Mouse (Mus musculus): ENCODE data around the gene Riok2. TPM values are rescaled to one million over a fixed set of nuclear protein-coding genes. Genes with fewer than 3 reads are reported as not detected.
A peak's percentile ranks its signal among the peaks of the same experiment; 100 is the strongest.
"Not testable (repeated sequence)": the region's sequence is repeated elsewhere in the genome, so short reads cannot be mapped to it uniquely, and the experiment has no call there.

Riok2 gene
- polyA plus RNA-seq (2017; shearing (Covaris generic)), result 10 to 100 TPM; 35.3 to 36.4 TPM

GRCm38 (mm10) chr17:17373918-17374910 lies at the start of gene Riok2:
Gene Riok2, plus strand, starts transcription at chr17:17374309.
- peak; percentile 94 for ATAC-seq

GRCm38 (mm10) chr17:17326022-17326421 lies 48.1 kb upstream of the Riok2 start:
- not testable (repeated sequence) for ATAC-seq

GRCm38 (mm10) chr17:17326636-17327035 lies 47.5 kb upstream of the Riok2 start:
- ATAC-seq, result no peak

DNA sequence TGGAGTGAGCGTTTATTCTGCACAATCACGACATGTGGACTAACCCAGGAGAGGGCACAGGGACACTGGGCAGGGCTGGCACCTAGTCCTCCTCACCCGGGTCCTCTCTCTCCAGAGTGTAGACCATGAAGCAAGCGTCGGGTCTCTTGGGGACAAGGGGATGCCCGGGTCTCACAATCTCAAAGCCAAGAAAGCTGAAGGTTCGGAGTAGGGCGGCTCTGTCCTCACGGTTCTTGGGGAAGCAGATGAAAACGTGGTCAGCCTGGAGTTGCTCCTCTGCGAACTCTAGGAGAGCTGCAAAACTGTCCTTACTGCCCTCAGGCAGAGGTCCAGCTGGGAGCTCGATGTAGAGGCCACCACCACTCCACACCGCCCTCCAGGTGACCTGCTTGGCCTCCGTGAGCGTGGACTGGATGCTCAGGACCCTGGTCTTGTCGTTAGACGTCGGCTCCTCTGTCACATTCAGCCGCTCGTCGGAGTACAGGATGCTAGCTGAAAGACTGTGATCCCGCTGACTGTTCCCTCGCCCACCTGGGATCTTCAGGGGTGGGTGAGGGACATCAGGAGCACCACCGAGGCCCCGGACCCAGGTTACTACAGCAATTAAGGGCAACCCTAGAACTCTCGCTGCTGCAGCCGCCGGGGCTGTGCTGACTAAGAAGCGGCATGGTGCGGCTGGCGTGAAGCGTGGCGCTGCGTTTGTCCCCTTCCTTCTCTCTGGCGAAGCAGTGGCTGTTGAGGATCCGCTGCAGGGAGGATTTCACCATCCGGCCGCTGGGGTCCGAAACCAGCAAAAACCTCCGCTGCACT lies 28.5 kb upstream of the Riok2 start:
- ATAC-seq, result peak; percentile 64

DNA sequence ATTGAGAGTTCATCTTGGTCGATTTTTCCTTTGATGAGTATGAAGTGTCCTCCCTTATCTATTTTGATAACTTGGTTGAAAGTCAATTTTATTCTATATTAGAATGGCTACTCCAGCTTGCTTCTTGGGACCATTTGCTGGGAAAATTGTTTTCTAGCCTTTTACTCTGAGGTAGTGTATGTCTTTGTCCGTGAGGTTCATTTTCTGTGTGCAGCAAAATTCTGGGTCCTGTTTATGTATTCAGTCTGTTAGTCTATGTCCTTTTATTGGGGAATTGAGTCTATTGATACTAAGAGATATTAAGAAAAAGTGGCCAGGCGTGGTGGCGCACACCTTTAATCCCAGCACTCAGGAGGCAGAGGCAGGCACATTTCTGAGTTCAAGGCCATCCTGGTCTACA lies 27.8 kb upstream of the Riok2 start:
- not testable (repeated sequence) for ATAC-seq

DNA sequence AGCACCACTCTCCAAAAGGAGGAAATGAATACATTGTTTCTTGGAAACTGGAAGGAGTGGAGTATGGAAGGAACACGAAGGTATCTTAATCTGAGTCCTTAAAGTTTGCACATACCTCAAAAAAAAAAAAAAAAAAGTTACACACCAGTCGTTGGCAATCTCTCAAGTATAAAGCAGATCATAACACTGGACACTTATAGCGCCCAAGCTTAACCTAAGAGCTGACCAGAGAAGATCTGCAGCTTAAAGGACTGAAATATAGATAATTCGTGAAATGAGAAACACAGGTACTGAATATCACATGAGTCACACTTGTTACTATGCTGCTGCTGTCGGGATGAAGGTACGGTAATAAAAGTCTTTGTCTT lies 575 bp upstream of the Riok2 start:
- ATAC-seq, result no peak

DNA sequence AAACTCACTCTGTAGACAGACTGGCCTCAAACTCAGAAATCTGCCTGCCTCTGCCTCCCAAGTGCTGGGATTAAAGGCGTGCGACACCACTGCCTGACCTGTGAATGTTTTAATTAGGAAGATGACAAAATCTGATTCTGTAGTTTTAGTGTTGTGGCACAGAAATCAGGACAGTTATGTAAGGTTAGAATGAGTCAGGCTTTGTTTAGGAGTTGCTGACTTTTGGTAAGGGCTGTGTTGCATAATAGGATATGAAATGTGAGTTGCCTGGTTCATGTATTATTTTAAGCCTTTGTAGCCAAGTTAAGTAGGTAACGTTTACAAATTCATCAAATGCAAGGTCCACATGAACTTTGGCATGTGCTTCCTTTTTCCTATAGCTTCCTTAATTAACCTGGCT lies 1.5 kb downstream of the Riok2 start:
- no peak for ATAC-seq

DNA sequence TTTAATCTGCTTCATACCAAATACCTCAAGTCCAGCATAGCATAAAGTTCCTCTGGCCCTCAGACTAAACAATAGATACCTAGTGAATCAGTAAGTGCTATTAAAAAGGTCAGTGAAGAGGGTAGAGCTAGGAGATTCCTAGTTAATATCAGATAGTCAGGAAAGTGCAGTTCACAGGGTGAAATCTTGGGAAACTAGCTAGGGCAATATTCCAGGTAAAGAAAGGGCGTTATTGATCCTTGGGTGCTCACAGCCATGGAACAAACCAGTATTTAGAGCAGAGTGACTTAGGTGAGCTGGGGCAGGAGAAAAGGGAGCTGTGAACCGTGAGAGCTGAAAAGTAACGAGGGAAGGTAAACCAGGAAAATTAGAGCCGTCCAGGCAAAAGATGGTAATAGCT lies 9.6 kb downstream of the Riok2 start:
- no peak for ATAC-seq

DNA sequence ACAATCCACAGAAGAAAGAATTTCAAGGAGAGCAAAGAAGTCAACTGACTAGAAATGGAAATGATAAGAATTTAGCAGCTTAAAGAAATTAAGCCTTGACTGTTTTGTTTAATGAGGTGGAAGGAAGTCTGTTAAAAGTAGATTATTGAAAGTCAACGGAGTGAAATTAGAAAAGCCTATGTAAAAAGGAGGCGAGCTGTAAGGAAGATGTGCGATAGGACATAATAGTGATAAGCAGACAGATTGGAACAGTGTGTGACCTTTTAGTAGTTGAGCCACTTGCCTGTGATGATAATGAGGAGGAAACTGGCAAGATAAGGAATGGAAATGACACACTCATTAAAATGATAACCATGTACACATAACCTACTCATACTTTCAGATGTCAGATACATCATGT lies 10.4 kb downstream of the Riok2 start:
- no peak for ATAC-seq

DNA sequence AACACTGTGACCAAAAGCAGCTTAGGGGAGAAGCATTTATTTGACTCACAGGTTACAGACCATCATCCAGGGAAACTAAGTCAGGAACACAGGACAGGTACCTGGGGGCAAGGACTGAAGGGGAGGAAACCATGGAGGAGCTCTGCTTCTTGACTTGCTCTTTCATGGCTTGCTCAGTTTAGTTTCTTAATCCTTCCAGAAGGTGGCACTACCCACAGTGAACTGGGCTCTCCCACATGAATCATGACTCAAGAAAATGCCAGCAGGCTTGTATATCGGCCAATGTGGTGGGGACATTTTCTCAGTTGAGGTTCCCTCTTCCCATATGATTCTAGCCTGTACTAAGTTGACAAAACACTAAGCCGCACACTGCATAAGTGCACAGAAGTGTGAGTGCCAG lies 12.0 kb downstream of the Riok2 start:
- ATAC-seq, result no peak

DNA sequence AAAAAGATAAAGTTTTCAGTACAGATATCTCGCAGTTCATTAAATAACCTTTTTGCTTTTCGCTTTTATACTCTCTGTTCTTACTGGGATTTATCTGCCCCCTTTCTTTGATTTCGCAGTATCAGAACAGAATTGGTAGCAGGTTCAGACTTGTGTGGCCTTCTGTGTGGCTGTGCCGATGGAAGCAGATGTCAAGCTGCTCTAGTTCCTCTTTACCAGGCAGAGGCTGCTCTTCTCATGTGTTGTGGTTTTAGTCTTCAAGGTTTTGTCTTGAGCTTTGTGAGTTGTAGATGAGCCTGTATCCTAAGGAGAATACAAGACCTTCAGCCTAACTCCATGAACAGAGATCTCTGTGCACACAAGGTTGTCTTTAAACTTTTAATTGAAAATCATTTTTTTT lies 17.7 kb downstream of the Riok2 start:
- ATAC-seq, result no peak

DNA sequence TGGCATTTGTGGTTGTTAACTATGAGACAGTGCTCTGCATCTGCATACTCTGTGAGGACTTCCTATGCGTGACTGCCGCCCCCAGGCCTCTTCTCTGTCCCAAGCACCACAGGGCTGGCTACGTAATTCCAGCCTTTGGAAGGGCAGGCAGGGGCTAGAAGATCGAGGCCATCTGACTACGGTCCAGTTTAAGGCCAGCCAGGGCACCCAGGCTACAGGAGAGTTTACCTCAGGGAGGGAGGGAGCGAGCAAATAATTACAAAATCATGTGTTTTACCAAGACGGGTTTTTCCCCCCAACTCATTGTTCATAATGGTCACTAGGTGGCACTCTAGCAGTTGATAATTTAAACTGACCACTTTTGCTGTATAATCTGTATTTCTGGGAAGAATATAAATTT lies 18.8 kb downstream of the Riok2 start:
- no peak for ATAC-seq

DNA sequence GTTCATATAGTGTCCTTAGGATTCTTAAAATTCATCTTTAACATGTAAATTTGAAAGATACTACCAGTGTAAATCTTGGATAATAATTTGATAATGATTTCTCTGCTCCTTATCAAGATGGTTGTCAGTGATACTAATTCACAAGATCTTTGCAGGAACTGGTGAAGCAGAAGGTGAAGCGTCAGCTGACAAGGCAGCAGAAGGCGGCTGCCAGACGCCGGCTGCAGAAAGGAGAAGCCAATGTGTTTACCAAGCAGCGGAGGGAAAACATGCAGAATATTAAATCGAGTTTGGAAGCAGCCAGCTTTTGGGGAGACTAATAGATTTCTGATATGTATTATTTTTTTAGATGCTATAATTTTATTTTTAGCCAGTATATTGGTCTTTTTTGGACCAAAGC lies 19.2 kb downstream of the Riok2 start:
- ATAC-seq, result no peak

DNA sequence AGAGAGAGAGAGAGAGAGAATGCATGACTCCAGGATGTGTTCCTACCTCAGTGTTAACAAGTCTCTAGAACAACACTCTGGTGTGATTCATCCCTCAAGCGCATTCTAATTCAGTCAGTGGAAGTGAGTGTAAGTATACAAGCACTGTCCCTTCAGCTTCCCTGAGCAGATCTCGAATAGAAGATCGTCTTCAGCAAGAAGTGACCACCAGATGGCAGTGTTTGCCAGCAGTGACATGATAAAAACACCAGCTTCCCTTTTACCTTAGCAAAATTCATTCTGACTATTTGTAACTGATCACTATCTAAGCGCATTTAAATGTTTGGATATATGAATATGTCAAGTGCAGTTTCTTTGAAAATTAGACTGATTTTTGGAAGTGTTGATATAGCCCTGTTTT lies 20.2 kb downstream of the Riok2 start:
- peak; percentile 84 for ATAC-seq

DNA sequence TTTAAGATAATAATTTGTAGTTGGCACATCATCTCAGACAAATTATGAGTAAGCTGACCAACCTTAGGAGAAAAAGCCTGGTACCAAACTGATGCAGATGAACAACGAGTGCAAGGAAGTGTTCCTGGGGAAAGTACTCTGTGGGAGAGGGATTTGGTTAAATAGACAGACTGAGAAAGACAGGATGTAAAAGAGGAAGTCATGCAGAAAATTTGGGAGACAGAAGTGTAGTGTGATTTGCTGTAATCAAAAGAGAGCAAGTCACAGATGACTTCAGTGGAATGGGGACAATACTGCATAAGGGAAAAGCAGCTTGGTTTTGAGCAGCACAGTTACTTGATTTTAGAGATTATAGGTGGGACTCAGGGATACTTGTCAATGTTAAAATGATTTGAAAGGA lies 22.8 kb downstream of the Riok2 start:
- no peak for ATAC-seq

DNA sequence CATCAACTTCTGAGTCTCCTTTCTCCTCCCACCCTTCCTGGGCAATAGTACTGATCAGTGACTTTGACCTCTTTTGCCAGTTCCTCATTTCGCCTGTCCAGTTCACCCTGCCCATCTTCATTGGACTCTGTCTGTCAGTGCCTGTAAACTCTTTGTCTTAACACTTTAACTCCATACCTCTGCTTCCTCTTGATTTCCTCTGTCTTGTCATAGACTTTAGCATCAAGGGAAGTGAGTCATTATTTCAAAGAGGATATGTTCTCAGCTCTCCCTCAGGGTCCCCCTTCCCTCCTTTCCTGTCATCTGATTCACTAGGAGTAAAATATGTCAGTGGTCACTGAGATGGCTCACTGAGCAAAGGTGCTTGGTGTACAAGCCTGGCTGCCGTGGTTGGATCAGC lies 24.6 kb downstream of the Riok2 start:
- ATAC-seq, result peak; percentile 19

GRCm38 (mm10) chr17:17402222-17403004 lies 28.3 kb downstream of the Riok2 start, which contains the start of gene Lix1:
Gene Lix1, plus strand, starts transcription at chr17:17402672.
- no peak for ATAC-seq

GRCm38 (mm10) chr17:17403038-17403437 lies 28.9 kb downstream of the Riok2 start:
- no peak for ATAC-seq

GRCm38 (mm10) chr17:17403578-17404112 lies 29.5 kb downstream of the Riok2 start:
- no peak for ATAC-seq

DNA sequence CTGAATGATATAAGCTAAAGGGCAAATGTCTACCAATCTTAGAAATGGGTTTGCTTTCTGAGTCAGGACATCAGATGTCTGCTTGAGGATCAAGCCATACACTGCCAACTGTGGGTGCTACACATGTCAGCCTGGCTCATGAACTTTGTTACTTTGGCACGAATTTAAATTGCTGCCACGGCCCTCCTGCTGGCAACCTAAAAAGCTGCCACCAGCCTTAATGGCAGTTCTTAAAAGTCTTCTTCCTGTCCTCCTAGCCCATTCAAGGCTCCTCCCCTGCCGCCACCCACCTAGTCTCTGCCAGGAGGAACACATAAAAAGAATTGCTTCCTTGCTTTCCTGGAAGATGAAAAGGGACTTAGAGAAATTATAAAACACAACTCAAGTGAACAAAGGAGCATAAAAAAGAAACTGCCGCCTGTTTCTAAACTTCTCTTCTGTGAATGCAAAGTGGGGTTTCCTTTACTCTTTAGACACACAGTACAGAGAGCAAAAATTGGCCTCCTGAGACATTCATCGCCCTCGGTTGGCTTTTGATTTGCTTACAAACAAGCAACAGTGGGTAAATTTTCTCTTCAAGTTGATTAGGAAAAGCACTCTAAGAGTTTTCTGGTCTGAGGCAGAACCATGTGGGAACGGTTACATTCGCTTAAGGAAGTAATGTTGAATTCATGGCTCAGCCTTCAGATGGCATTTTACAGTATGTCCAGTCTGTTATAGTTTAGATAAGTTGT lies 30.9 kb downstream of the Riok2 start:
- ATAC-seq, result peak; percentile 76

DNA sequence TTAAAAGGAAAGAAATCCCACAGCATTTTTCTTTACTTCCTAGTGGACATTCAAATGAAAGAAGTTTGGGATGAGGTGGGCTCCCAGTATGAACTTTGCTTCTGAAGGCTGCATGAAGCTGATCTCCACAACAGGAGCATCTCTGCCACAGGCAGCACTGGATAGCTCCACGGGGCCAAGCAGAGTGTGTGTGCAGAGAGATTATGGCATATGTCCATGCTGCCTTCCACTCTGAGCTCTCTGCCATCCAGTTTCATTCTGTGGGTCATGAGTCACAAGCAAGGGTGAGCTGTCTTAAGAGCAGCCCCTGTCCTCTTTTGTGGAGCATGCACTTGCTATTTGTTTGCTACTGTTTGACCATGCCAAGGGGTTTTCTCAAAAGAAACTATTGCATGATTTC lies 31.5 kb downstream of the Riok2 start:
- ATAC-seq, result no peak

- ATAC-seq, result no peak
Measured at GRCm38 (mm10) chr17:17408137-17408536, 34.0 kb downstream of the Riok2 start.
